Mouse (Mus musculus) erythroblast, embryonic 14.5 days (primary cell): ENCODE data around the gene Clrn1.
"Not testable (repeated sequence)": the region's sequence is repeated elsewhere in the genome, so short reads cannot be mapped to it uniquely, and the experiment has no call there.

Experiments
- GATA1 ChIP-seq: IDR thresholded peaks from 2 replicates; pipeline ENCODE4 v1.6.1; 2012; ENCODE audit warnings: low read length, inconsistent platforms, mixed read lengths
- TAL1 ChIP-seq: IDR thresholded peaks from 3 replicates; pipeline ENCODE4 v1.6.1; 2012; ENCODE audit warnings: low read length, inconsistent platforms, mixed read lengths

DNA sequence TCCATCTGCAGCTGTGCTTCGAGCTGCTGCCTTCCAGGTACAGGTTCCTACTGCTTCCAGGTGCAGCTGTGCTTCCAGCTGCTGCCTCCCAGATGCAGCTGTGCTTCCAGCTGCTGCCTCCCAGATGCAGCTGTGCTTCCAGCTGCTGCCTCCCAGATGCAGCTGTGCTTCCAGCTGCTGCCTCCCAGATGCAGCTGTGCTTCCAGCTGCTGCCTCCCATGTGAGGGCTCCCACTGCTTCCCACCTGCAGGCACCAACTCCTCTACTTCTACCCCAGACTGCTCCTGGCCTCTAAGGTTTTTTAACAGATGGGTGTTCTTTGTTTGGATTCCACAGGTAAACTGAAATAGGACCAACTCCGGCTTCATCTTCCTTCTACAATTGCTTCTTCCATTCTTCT is 13.3 kb downstream of the Clrn1 start:
- TF ChIP-seq GATA1, TAL1: not testable (repeated sequence)
